Mouse (Mus musculus): Measurements from ENCODE around the gene Rtkn. TPM values are rescaled to one million over a fixed set of nuclear protein-coding genes. Genes with fewer than 3 reads are reported as not detected.

Gene Rtkn
- total and polyA plus RNA-seq, 3 experiments, result 0.47 to 1.3 (median 0.68) TPM

GRCm38 (mm10) chr6:83118825-83119733, 16.2 kb upstream of the Rtkn start:
- Histone ChIP-seq H3K27me3 (replicated peaks) (no peaks in the 10 kb centered on the region), H3K79me2 (replicated peaks; ENCODE audit: control insufficient read depth, extremely low read depth, insufficient read depth, poor library complexity, severe bottlenecking) (peaks cover 20% of the 10 kb centered on the region), H3K9ac (ENCODE audit: insufficient read depth, low read depth) (no peak overlapping the region), H3K4me3 (replicated peaks in 1 of 3; ENCODE audit: low read depth in 2 of 3, low read length in 2 of 3, poor library complexity in 1 of 3) (no peak overlapping the region), H3K4me1 (ENCODE audit: control insufficient read depth in 1 of 2, insufficient read depth in 2 of 2) (peaks cover 29 to 77% of the 10 kb centered on the region in 2 experiments), H3K9me3 (replicated peaks; ENCODE audit: low read length) (no peaks in the 10 kb centered on the region), H3K4me2 (ENCODE audit: insufficient read depth, low read depth, poor library complexity, severe bottlenecking) (no peak overlapping the region), H3K27ac (ENCODE audit: insufficient read depth, low read depth) (no peak overlapping the region), H3K36me3 (replicated peaks in 1 of 2; ENCODE audit: control insufficient read depth in 1 of 2, insufficient read depth in 1 of 2, low read length in 1 of 2) (peaks cover 18 to 38% of the 10 kb centered on the region in 2 experiments)
- in situ Hi-C loops (cut with MboI; ENCODE audit: low pct_ligation_motif_present, low pct_unique_long_range_greater_than_20kb, low sequenced_read_pairs) (loop anchor here (5.0 kb wide), 1 partner anchor 38 kb away; the partner anchor contains the start of genes 1700003E16Rik and Wdr54), dilution Hi-C loops (cut with MboI; ENCODE audit: extremely low pct_ligation_motif_present, extremely low pct_unique_long_range_greater_than_20kb, low sequenced_read_pairs) (no loop called here)
- peak; percentile 65 for DNase-seq (ENCODE audit: extremely low read depth)
- TF ChIP-seq POLR2A (IDR thresholded peaks at IDR 0.05; ENCODE audit: low read depth, low read length) (0 out of 2 replicates have a peak, but pooled peaks have one; percentile 18), CHD2 (IDR thresholded peaks at IDR 0.05; ENCODE audit: low read length) (no peak), POLR2AphosphoS2 (IDR thresholded peaks at IDR 0.05; ENCODE audit: low read depth, low read length) (peak; percentile 65; the same call in 1 of the 2 replicates), GABPA (IDR thresholded peaks at IDR 0.05; ENCODE audit: insufficient replicate concordance, low read depth, low read length) (no peak)

GRCm38 (mm10) chr6:83119734-83120051, 15.6 kb upstream of the Rtkn start:
- peaks cover 18 to 38% of the 10 kb centered on the region in 2 experiments for H3K36me3 ChIP-seq (replicated peaks in 1 of 2; ENCODE audit: control insufficient read depth in 1 of 2, insufficient read depth in 1 of 2, low read length in 1 of 2)
- in situ Hi-C loops (cut with MboI; ENCODE audit: low pct_ligation_motif_present, low pct_unique_long_range_greater_than_20kb, low sequenced_read_pairs), result loop anchor here (5.0 kb wide), 1 partner anchor 38 kb away; the partner anchor contains the start of genes 1700003E16Rik and Wdr54
- no peak overlapping the region for H3K4me2 ChIP-seq (ENCODE audit: insufficient read depth, low read depth, poor library complexity, severe bottlenecking)
- peaks cover 14% of the 10 kb centered on the region; the same call in 1 of the 2 replicates for H3K79me2 ChIP-seq (replicated peaks; ENCODE audit: control insufficient read depth, extremely low read depth, insufficient read depth, poor library complexity, severe bottlenecking)
- TF ChIP-seq GABPA (IDR thresholded peaks at IDR 0.05; ENCODE audit: insufficient replicate concordance, low read depth, low read length) (no peak), MAFK (IDR thresholded peaks at IDR 0.05; ENCODE audit: insufficient replicate concordance, low read length) (no peak), CHD2 (IDR thresholded peaks at IDR 0.05; ENCODE audit: low read length) (no peak)
- no peaks in the 10 kb centered on the region for H3K27me3 ChIP-seq (replicated peaks)
- no peak overlapping the region for H3K27ac ChIP-seq (ENCODE audit: insufficient read depth, low read depth)
- dilution Hi-C loops (cut with MboI; ENCODE audit: extremely low pct_ligation_motif_present, extremely low pct_unique_long_range_greater_than_20kb, low sequenced_read_pairs), result no loop called here
- no peak for DNase-seq (ENCODE audit: extremely low read depth)
- H3K9ac ChIP-seq (ENCODE audit: insufficient read depth, low read depth), result no peak overlapping the region
- no peak overlapping the region for H3K4me3 ChIP-seq (replicated peaks in 1 of 3; ENCODE audit: low read depth in 2 of 3, low read length in 2 of 3, poor library complexity in 1 of 3)
- H3K4me1 ChIP-seq (ENCODE audit: control insufficient read depth in 1 of 2, insufficient read depth in 2 of 2), result peaks cover 27 to 75% of the 10 kb centered on the region in 2 experiments
- no peaks in the 10 kb centered on the region for H3K9me3 ChIP-seq (replicated peaks; ENCODE audit: low read length)

- dilution Hi-C loops (cut with MboI; ENCODE audit: extremely low pct_ligation_motif_present, extremely low pct_unique_long_range_greater_than_20kb, low sequenced_read_pairs), result no loop called here
- H3K9ac ChIP-seq (ENCODE audit: insufficient read depth, low read depth), result peak within 1 kb of the TSS; percentile 59
- no peaks in the 10 kb centered on the region for H3K9me3 ChIP-seq (replicated peaks; ENCODE audit: low read length)
- H3K79me2 ChIP-seq (replicated peaks; ENCODE audit: control insufficient read depth, extremely low read depth, insufficient read depth, poor library complexity, severe bottlenecking), result peaks cover 6% of the 10 kb centered on the region; the same call in 1 of the 2 replicates
- H3K4me1 ChIP-seq (ENCODE audit: control insufficient read depth in 1 of 2, insufficient read depth in 2 of 2), result peaks cover 27 to 77% of the 10 kb centered on the region in 2 experiments
- in situ Hi-C loops (cut with MboI; ENCODE audit: low pct_ligation_motif_present, low pct_unique_long_range_greater_than_20kb, low sequenced_read_pairs), result no loop called here
- H3K36me3 ChIP-seq (replicated peaks in 1 of 2; ENCODE audit: control insufficient read depth in 1 of 2, insufficient read depth in 1 of 2, low read length in 1 of 2), result peaks cover 18 to 38% of the 10 kb centered on the region in 2 experiments
- peak within 1 kb of the TSS; percentile 44 for H3K27ac ChIP-seq (ENCODE audit: insufficient read depth, low read depth)
- peak within 1 kb of the TSS; percentile 81 for H3K4me2 ChIP-seq (ENCODE audit: insufficient read depth, low read depth, poor library complexity, severe bottlenecking)
- H3K4me3 ChIP-seq (replicated peaks in 1 of 3; ENCODE audit: low read depth in 2 of 3, low read length in 2 of 3, poor library complexity in 1 of 3), result peak within 1 kb of the TSS; percentile 65 to 73 (median 67)
- no peaks in the 10 kb centered on the region for H3K27me3 ChIP-seq (replicated peaks)
- DNase-seq (ENCODE audit: extremely low read depth), result peak; percentile 99
- TF ChIP-seq IRF4 (IDR thresholded peaks at IDR 0.05; ENCODE audit: low read depth, low read length), result no peak
- peak; percentile 60 for TF ChIP-seq HCFC1 (IDR thresholded peaks at IDR 0.05; ENCODE audit: low read depth, low read length)
- TF ChIP-seq USF1 (IDR thresholded peaks at IDR 0.05; ENCODE audit: low read depth, low read length), result peak; percentile 11; the same call in 1 of the 2 replicates
- TF ChIP-seq MAZ (IDR thresholded peaks at IDR 0.05; ENCODE audit: low read depth, low read length), result 0 out of 2 replicates have a peak, but pooled peaks have one; percentile 17
- no peak for TF ChIP-seq SMC3 (IDR thresholded peaks at IDR 0.05; ENCODE audit: low read depth, low read length)
- TF ChIP-seq CTCF (conservative IDR thresholded peaks at IDR 0.05 in 1 of 2, IDR thresholded peaks at IDR 0.05 in 1 of 2; ENCODE audit: low read depth in 2 of 2, low read length in 2 of 2), result no peak
- TF ChIP-seq EP300 (IDR thresholded peaks at IDR 0.05; ENCODE audit: low read length), result no peak
- no peak for TF ChIP-seq RAD21 (IDR thresholded peaks at IDR 0.05; ENCODE audit: low read depth, low read length)
- no peak for TF ChIP-seq USF2 (conservative IDR thresholded peaks at IDR 0.05; ENCODE audit: low read depth, low read length)
- TF ChIP-seq E2F4 (IDR thresholded peaks at IDR 0.05; ENCODE audit: insufficient replicate concordance, low read depth, low read length), result peak; percentile 61; the same call in 1 of the 2 replicates
- TF ChIP-seq MYC (IDR thresholded peaks at IDR 0.05; ENCODE audit: low read depth, low read length), result 0 out of 2 replicates have a peak, but pooled peaks have one; percentile 2
- no peak for TF ChIP-seq CHD1 (IDR thresholded peaks at IDR 0.05; ENCODE audit: low read depth, low read length)
- peak; percentile 74; the same call in 1 of the 2 replicates for TF ChIP-seq MXI1 (IDR thresholded peaks at IDR 0.05; ENCODE audit: low read depth, low read length)
- peak; percentile 83 for TF ChIP-seq POLR2A (IDR thresholded peaks at IDR 0.05; ENCODE audit: low read depth, low read length)
- peak; percentile 66 for TF ChIP-seq MAX (IDR thresholded peaks at IDR 0.05; ENCODE audit: low read length)
- no peak for TF ChIP-seq JUND (conservative IDR thresholded peaks at IDR 0.05; ENCODE audit: low read depth, low read length)
- peak; percentile 87 for TF ChIP-seq CHD2 (IDR thresholded peaks at IDR 0.05; ENCODE audit: low read length)
- no peak for TF ChIP-seq GABPA (IDR thresholded peaks at IDR 0.05; ENCODE audit: insufficient replicate concordance, low read depth, low read length)
Measured at GRCm38 (mm10) chr6:83120930-83121862, 14.1 kb upstream of the Rtkn start, which contains the start of gene Wbp1. Gene Wbp1, minus strand, starts transcription at chr6:83121559.

All from CH12.LX (cell line).